Mouse (Mus musculus): Measurements from ENCODE around the gene Dpyd. TPM values are rescaled to one million over a fixed set of nuclear protein-coding genes. Genes with fewer than 3 reads are reported as not detected.

Gene Dpyd
- polyA plus RNA-seq, 1 experiment from 2014 or later, result 0.08 TPM

DNA sequence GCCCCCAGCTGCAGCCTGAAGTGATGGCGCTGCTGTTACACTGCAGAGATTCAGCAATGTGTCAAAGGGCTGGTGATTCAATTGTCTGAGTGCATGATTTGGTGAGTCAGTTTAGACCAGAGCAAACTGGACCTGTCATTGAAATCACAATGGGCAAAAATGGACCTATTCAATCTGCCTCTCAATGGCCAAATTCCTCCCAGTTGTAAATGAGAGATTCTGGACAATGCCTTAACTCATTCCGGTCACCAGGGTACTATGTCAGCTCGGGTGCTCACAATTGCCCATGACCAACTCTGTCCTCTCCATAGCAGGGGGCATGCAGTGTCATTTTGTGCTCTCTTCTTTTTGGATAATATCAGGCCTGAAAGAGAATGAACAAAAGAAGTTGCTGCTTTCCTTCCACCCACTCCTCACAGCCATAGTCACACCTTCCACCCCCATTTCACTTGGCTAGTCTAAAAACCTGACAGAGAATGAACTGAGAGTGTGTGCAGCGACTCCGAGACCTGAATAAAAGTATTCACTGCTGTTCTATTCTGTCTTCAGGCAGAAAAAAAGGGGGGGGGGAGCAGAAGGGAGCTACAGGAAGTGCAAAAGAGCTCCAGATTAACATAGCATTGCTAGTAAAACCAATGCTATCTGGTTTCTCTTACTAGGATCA is 533.4 kb downstream of the Dpyd start:
- in situ Hi-C loops (cut with MboI; ENCODE audit: low pct_unique_long_range_greater_than_20kb), result no loop called here
- DNase-seq (ENCODE audit: low read depth, low spot score), result no peak
- H3K27me3 ChIP-seq, result peaks cover 9% of the 10 kb centered on the region
- ATAC-seq, result no peak
- no peak for TF ChIP-seq CTCF (IDR thresholded peaks at IDR 0.05)
- CTCF ChIA-PET, result no interaction called here
- POLR2A ChIA-PET, result no interaction called here

DNA sequence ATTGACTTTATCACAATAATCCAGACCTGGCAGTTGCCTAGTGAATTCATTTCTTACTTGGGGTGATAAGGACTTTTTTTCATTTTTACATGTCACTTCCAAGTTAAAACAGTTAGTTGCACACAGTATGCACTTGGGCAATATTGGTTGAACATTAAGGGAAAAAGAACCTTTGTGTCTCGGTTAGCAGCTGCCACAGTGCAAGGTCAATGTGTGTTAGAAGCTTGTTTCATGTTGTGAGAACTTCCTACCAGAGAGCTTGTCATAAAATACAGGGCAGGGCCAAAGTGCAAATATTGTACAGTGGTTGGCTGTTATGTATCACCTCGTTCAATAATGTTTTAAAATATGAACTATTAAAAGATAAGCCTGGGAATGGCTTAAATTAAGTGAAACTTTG is 564.1 kb downstream of the Dpyd start:
- ATAC-seq, result no peak
- DNase-seq (ENCODE audit: low read depth, low spot score), result no peak
- CTCF ChIA-PET, result interaction anchor here (1.7 kb wide), 1 partner anchor 36 kb away, joined by 4 read pairs; no protein-coding TSS in a partner anchor
- POLR2A ChIA-PET, result interaction anchor here (0.6 kb wide), 1 partner anchor 28 kb away, joined by 3 read pairs; no protein-coding TSS in a partner anchor
- H3K27me3 ChIP-seq, result no peaks in the 10 kb centered on the region
- TF ChIP-seq CTCF (IDR thresholded peaks at IDR 0.05), result no peak
- in situ Hi-C loops (cut with MboI; ENCODE audit: low pct_unique_long_range_greater_than_20kb), result no loop called here

- POLR2A ChIA-PET, result no interaction called here
- no peak for TF ChIP-seq CTCF (IDR thresholded peaks at IDR 0.05)
- DNase-seq (ENCODE audit: low read depth, low spot score) (no peak), ATAC-seq (no peak)
- in situ Hi-C loops (cut with MboI; ENCODE audit: low pct_unique_long_range_greater_than_20kb), result no loop called here
- CTCF ChIA-PET, result no interaction called here
- no peaks in the 10 kb centered on the region for H3K27me3 ChIP-seq
Measured at GRCm38 (mm10) chr3:119128076-119128475, 566.1 kb downstream of the Dpyd start.

- POLR2A ChIA-PET, result interaction anchor here (0.8 kb wide), 1 partner anchor 19 kb away, joined by 4 read pairs; no protein-coding TSS in a partner anchor
- in situ Hi-C loops (cut with MboI; ENCODE audit: low pct_unique_long_range_greater_than_20kb), result no loop called here
- DNase-seq (ENCODE audit: low read depth, low spot score) (peak; percentile 93), ATAC-seq (peak; percentile 89)
- no peaks in the 10 kb centered on the region for H3K27me3 ChIP-seq
- no peak for TF ChIP-seq CTCF (IDR thresholded peaks at IDR 0.05)
- CTCF ChIA-PET, result interaction anchor here (1.0 to 1.1 kb wide), 2 partner anchors 10 to 13 kb away, joined by 3 read pairs; no protein-coding TSS in a partner anchor
Measured at GRCm38 (mm10) chr3:119143034-119143433, 581.1 kb downstream of the Dpyd start.

DNA sequence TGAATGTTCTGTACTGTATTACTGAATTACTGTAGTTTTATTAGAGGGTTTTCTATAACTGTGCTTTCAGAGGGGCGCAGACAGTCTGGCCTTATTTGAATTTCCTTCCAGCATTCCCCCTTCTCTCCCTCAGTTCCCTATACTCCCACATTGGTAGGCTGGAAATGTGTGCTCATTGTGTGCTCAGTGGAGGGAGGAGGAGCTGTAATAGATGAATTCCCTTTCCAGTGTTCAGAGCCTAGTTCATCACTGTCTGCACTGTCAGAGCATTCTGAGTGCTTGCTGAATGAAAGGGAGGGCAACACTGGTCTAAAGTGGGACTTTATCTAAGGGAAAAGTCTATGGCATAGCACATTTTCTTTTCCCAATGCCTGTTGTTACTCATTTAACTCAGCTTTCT is 582.9 kb downstream of the Dpyd start:
- ATAC-seq, result no peak
- in situ Hi-C loops (cut with MboI; ENCODE audit: low pct_unique_long_range_greater_than_20kb), result no loop called here
- DNase-seq (ENCODE audit: low read depth, low spot score), result no peak
- CTCF ChIA-PET, result interaction anchor here (1.8 kb wide), 1 partner anchor 11 kb away, joined by 4 read pairs; no protein-coding TSS in a partner anchor
- no peaks in the 10 kb centered on the region for H3K27me3 ChIP-seq
- POLR2A ChIA-PET, result no interaction called here
- no peak for TF ChIP-seq CTCF (IDR thresholded peaks at IDR 0.05)

DNA sequence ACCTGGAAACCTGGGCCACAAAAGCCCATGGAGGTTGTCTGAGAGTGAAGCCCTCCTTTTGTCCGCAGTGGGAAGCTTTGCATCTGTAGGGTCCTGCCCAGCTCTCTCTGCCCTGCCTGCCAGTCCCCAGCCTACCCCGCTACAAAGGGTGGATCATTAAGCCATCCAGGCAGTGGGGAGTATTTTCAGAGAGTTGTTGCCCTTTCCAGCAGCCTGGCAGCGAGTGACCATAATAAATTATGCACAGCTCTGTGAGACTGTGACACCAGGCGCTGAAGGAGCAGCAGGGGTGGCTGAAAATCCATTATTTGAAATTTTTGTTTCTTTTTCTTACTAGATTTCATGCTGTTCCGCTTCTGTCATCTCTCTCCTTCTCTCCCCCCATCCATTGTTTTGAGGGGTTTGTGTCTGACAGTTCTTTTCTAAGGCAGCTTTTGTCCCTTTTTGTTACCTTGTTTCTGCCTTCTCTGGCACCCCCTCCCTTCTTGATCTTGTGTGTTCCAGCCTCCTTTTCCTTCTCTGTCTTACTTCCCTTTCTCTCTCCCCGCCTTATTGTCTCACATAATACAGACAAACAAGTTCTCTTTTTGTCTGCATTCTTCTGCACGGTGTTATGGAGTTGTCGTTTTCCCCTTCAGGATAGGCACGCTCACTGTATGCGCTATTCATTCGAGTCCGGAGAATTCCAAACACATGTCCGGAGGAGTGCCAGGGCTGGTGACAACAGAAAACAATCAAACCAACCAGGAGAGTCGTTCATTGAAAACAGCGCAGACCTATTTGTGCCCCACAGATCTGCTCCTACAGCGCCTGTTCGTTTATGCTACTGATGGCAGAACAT is 592.9 kb downstream of the Dpyd start:
- POLR2A ChIA-PET, result interaction anchor here (0.7 kb wide), 1 partner anchor 29 kb away, joined by 3 read pairs; no protein-coding TSS in a partner anchor
- DNase-seq (ENCODE audit: low read depth, low spot score), result no peak

GRCm38 (mm10) chr3:119158670-119159069 is 596.7 kb downstream of the Dpyd start:
- POLR2A ChIA-PET, result no interaction called here
- no peak for TF ChIP-seq CTCF (IDR thresholded peaks at IDR 0.05)
- in situ Hi-C loops (cut with MboI; ENCODE audit: low pct_unique_long_range_greater_than_20kb), result no loop called here
- CTCF ChIA-PET, result no interaction called here
- DNase-seq (ENCODE audit: low read depth, low spot score), result no peak
- ATAC-seq, result no peak
- no peaks in the 10 kb centered on the region for H3K27me3 ChIP-seq

More for the DNA sequence above, 592.9 kb downstream of the Dpyd start:
- no peaks in the 10 kb centered on the region for H3K27me3 ChIP-seq
- in situ Hi-C loops (cut with MboI; ENCODE audit: low pct_unique_long_range_greater_than_20kb), result no loop called here
- no peak for ATAC-seq
- TF ChIP-seq CTCF (IDR thresholded peaks at IDR 0.05), result no peak
- CTCF ChIA-PET, result interaction anchor here (1.7 kb wide), 1 partner anchor 9 kb away, joined by 4 read pairs; no protein-coding TSS in a partner anchor

- CTCF ChIA-PET, result interaction anchor here (1.0 to 1.4 kb wide), 3 partner anchors 9 to 18 kb away, joined by 3 to 6 read pairs (median 3); no protein-coding TSS in a partner anchor
- ATAC-seq (no peak), DNase-seq (ENCODE audit: low read depth, low spot score) (no peak)
- H3K27me3 ChIP-seq, result no peaks in the 10 kb centered on the region
- in situ Hi-C loops (cut with MboI; ENCODE audit: low pct_unique_long_range_greater_than_20kb), result no loop called here
- POLR2A ChIA-PET, result no interaction called here
- TF ChIP-seq CTCF (IDR thresholded peaks at IDR 0.05), result no peak
Measured at GRCm38 (mm10) chr3:119165691-119166090, 603.8 kb downstream of the Dpyd start.

DNA sequence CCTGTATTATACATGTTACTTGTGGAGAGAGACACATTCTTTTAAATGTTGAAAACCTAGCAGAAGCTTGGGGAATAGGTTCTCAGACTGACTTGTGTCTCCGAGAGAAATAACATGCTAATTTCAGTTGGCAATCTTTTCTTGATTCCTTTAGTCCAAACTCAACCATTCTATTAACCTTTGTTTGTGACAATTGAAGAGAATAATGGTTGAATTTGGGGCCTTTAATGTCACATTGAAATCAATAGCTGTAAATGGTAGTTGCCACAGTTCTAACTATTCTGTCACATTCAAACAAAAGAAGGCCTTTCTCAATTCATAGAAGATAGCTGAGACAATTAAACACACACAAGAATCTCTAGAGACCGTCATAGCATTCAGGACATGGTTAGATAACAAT is 606.2 kb downstream of the Dpyd start:
- no peak for TF ChIP-seq CTCF (IDR thresholded peaks at IDR 0.05)
- ChIA-PET CTCF (no interaction called here), POLR2A (no interaction called here)
- H3K27me3 ChIP-seq, result peaks cover 4% of the 10 kb centered on the region
- no peak for ATAC-seq
- no peak for DNase-seq (ENCODE audit: low read depth, low spot score)
- in situ Hi-C loops (cut with MboI; ENCODE audit: low pct_unique_long_range_greater_than_20kb), result no loop called here

- no peak for ATAC-seq
- H3K27me3 ChIP-seq, result peaks cover 4% of the 10 kb centered on the region
- no peak for TF ChIP-seq CTCF (IDR thresholded peaks at IDR 0.05)
- DNase-seq (ENCODE audit: low read depth, low spot score), result no peak
- CTCF ChIA-PET, result no interaction called here
- POLR2A ChIA-PET, result no interaction called here
- in situ Hi-C loops (cut with MboI; ENCODE audit: low pct_unique_long_range_greater_than_20kb), result no loop called here
Measured at GRCm38 (mm10) chr3:119168661-119169060, 606.7 kb downstream of the Dpyd start.

GRCm38 (mm10) chr3:119183261-119183660 is 621.3 kb downstream of the Dpyd start:
- no peak for ATAC-seq

More at GRCm38 (mm10) chr3:119183261-119183660, 621.3 kb downstream of the Dpyd start:
- in situ Hi-C loops (cut with MboI; ENCODE audit: low pct_unique_long_range_greater_than_20kb), result no loop called here
- CTCF ChIA-PET, result interaction anchor here (0.8 to 1.4 kb wide), 4 partner anchors 8 to 20 kb away, joined by 3 read pairs; no protein-coding TSS in a partner anchor
- H3K27me3 ChIP-seq, result no peaks in the 10 kb centered on the region
- POLR2A ChIA-PET, result interaction anchor here (0.5 kb wide), 1 partner anchor 273 kb away, joined by 3 read pairs; no protein-coding TSS in a partner anchor
- TF ChIP-seq CTCF (IDR thresholded peaks at IDR 0.05), result no peak
- no peak for DNase-seq (ENCODE audit: low read depth, low spot score)

Measured in Patski (cell line).